In the genomic region with DNA sequence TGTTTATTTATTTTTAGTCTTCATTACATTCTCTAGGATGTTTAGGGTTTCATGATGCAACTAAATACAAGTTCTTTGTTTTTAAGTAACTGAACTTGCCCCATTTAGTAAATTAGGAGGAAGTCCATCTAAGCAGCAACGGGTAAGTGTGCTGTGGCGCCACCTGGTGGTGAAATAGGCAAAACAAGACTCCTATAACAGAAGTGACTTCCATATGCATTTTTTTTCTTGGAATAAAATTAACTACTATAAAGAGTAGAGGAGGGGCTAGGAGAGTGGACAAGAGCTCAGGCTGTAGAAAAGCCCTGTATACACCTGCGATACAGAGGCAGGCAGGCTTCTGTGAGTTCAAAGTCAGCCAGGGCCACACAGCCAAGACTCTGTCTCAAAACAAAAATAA, we compare ENCODE assay signal across 8 mouse cellular contexts. TPM values are rescaled to one million over a fixed set of nuclear protein-coding genes. Genes with fewer than 3 reads are reported as not detected.
DNase-seq lines count a peak whose midpoint lies in the region; ATAC-seq and TF ChIP-seq lines count a peak whose summit lies in the region.

No protein-coding gene starts in this region.

- H3K36me3 ChIP-seq in hindbrain, embryonic 10.5 days: no peaks in the 10 kb centered on the region
- H3K36me3 ChIP-seq in hindbrain, embryonic 16.5 days (ENCODE audit: control insufficient read depth, insufficient read depth, low read length): no peaks in the 10 kb centered on the region
- no peaks in the 10 kb centered on the region for H3K36me3 ChIP-seq in forebrain, embryonic 14.5 days (ENCODE audit: control insufficient read depth, insufficient read depth, low read length)
- H3K36me3 ChIP-seq in midbrain, embryonic 13.5 days: no peaks in the 10 kb centered on the region

- no peak overlapping the region for H3K9ac ChIP-seq in hindbrain, embryonic 16.5 days (ENCODE audit: low read depth, low read length)
- no peak overlapping the region for H3K9ac ChIP-seq in forebrain, embryonic 14.5 days (ENCODE audit: low read length)
- no peak overlapping the region for H3K9ac ChIP-seq in midbrain, embryonic 13.5 days (replicated peaks)

- peak; percentile 71; the same call in 1 of the 2 replicates for TF ChIP-seq CTCF in brain, embryonic 14.5 days (IDR thresholded peaks at IDR 0.05; ENCODE audit: borderline replicate concordance, extremely low read depth, insufficient read depth, insufficient read length)

- no peaks in the 10 kb centered on the region for H3K4me1 ChIP-seq in hindbrain, embryonic 10.5 days (replicated peaks)
- no peaks in the 10 kb centered on the region for H3K4me1 ChIP-seq in hindbrain, embryonic 16.5 days (ENCODE audit: control insufficient read depth, insufficient read depth, low read depth, low read length)
- H3K4me1 ChIP-seq in forebrain, embryonic 14.5 days (ENCODE audit: control insufficient read depth, insufficient read depth, low read length): no peaks in the 10 kb centered on the region
- H3K4me1 ChIP-seq in midbrain, embryonic 13.5 days (replicated peaks): no peaks in the 10 kb centered on the region

- no peak overlapping the region for H3K27ac ChIP-seq in hindbrain, embryonic 10.5 days
- H3K27ac ChIP-seq in hindbrain, embryonic 16.5 days (ENCODE audit: low read depth, low read length): no peak overlapping the region
- H3K27ac ChIP-seq in forebrain, embryonic 14.5 days (ENCODE audit: low read depth, low read length): no peak overlapping the region
- no peak overlapping the region for H3K27ac ChIP-seq in midbrain, embryonic 13.5 days

- TF ChIP-seq POLR2A in brain, embryonic 14.5 days (IDR thresholded peaks at IDR 0.05; ENCODE audit: borderline replicate concordance, extremely low read depth, insufficient read depth, insufficient read length, poor library complexity, severe bottlenecking): no peak

- intact Hi-C loops in left cerebral cortex, postnatal 14 days (cut with DNase I): loop anchor here (5.0 to 10.0 kb wide), 2 partner anchors 156 to 359 kb away; no protein-coding TSS in a partner anchor

- no peaks in the 10 kb centered on the region for H3K27me3 ChIP-seq in hindbrain, embryonic 10.5 days (ENCODE audit: insufficient read depth, poor library complexity, severe bottlenecking)
- no peaks in the 10 kb centered on the region for H3K27me3 ChIP-seq in hindbrain, embryonic 16.5 days (replicated peaks; ENCODE audit: control insufficient read depth, insufficient read depth, low read length)
- H3K27me3 ChIP-seq in forebrain, embryonic 14.5 days (replicated peaks; ENCODE audit: control insufficient read depth, insufficient read depth, low read length): no peaks in the 10 kb centered on the region
- H3K27me3 ChIP-seq in midbrain, embryonic 13.5 days: no peaks in the 10 kb centered on the region

- H3K4me3 ChIP-seq in hindbrain, embryonic 10.5 days: no peak overlapping the region
- no peak overlapping the region for H3K4me3 ChIP-seq in hindbrain, embryonic 16.5 days (ENCODE audit: low read length)
- H3K4me3 ChIP-seq in forebrain, embryonic 14.5 days (ENCODE audit: low read depth, low read length): no peak overlapping the region
- H3K4me3 ChIP-seq in midbrain, embryonic 13.5 days (replicated peaks): no peak overlapping the region

- H3K9me3 ChIP-seq in hindbrain, embryonic 10.5 days: 0 out of 2 replicates have a peak, but pooled peaks cover 5% of the 10 kb centered on the region
- H3K9me3 ChIP-seq in hindbrain, embryonic 16.5 days (ENCODE audit: control insufficient read depth, low read length): no peaks in the 10 kb centered on the region
- no peaks in the 10 kb centered on the region for H3K9me3 ChIP-seq in forebrain, embryonic 14.5 days (replicated peaks; ENCODE audit: control insufficient read depth, low read length)
- no peaks in the 10 kb centered on the region for H3K9me3 ChIP-seq in midbrain, embryonic 13.5 days

- DNase-seq in hindbrain, embryonic 10.5 days (ENCODE audit: low spot score): peak; percentile 74
- peak; percentile 84 for DNase-seq in brain, embryonic 14.5 days (ENCODE audit: low read depth)
- DNase-seq in forebrain, embryonic 14.5 days (ENCODE audit: low spot score): peak; percentile 74
- DNase-seq in induced T-regulatory cell, adult 2 months (ENCODE audit: low read depth): peak; percentile 84
- peak; percentile 78 to 84 for DNase-seq in left cerebral cortex, postnatal 14 days (ENCODE audit: low spot score in 2 of 2)
- DNase-seq in spleen, postnatal 10 days (ENCODE audit: low spot score in 2 of 2): peak; percentile 59 to 85

- WGBS in hindbrain, embryonic 10.5 days: 35% methylated on average over 3 of the region's 3 CpGs
- 24% methylated on average over 3 of the region's 3 CpGs for WGBS in hindbrain, embryonic 16.5 days
- WGBS in forebrain, embryonic 14.5 days: 25% methylated on average over 3 of the region's 3 CpGs
- 33% methylated on average over 3 of the region's 3 CpGs for WGBS in midbrain, embryonic 13.5 days

- no peak overlapping the region for H3K4me2 ChIP-seq in hindbrain, embryonic 16.5 days (ENCODE audit: low read length)
- no peak overlapping the region for H3K4me2 ChIP-seq in forebrain, embryonic 14.5 days (ENCODE audit: low read length)
- H3K4me2 ChIP-seq in midbrain, embryonic 13.5 days (replicated peaks): no peak overlapping the region

- ATAC-seq in hindbrain, embryonic 16.5 days: no peak
- ATAC-seq in forebrain, embryonic 14.5 days: peak; percentile 62
- ATAC-seq in midbrain, embryonic 13.5 days: 0 out of 2 replicates have a peak, but pooled peaks have one; percentile 43

RNA-seq across cellular contexts. Expression of a gene that starts 15.5 kb away (rescaled TPM):
- polyA plus RNA-seq in hindbrain, embryonic 10.5 days (2016; fragmentation: Nextera tagmentation; extraction: Ambion mirVana): 87.1 and 109 TPM in 2 replicates
- 91.0 and 97.8 TPM in 2 replicates for polyA plus RNA-seq in hindbrain, embryonic 16.5 days (2015; fragmentation: Nextera tagmentation; extraction: Ambion mirVana)
- 82.0 and 107 TPM in 2 replicates for polyA plus RNA-seq in brain, embryonic 14.5 days (2012; rRNA removed)
- polyA plus RNA-seq in forebrain, embryonic 14.5 days (2014; fragmentation: Nextera tagmentation; extraction: Ambion mirVana): 150 and 167 TPM in 2 replicates
- 10 to 100 TPM; 29.4 to 29.6 TPM for total RNA-seq in left cerebral cortex, postnatal 14 days (2021)
- polyA plus RNA-seq in midbrain, embryonic 13.5 days (2015; fragmentation: Nextera tagmentation; extraction: Ambion mirVana): 160 and 172 TPM in 2 replicates

RNA-seq across cellular contexts. Expression of a gene that starts 34.2 kb away (rescaled TPM):
- 466 and 470 TPM in 2 replicates for polyA plus RNA-seq in hindbrain, embryonic 10.5 days (2016; fragmentation: Nextera tagmentation; extraction: Ambion mirVana)
- 162 and 180 TPM in 2 replicates for polyA plus RNA-seq in hindbrain, embryonic 16.5 days (2015; fragmentation: Nextera tagmentation; extraction: Ambion mirVana)
- 279 and 342 TPM in 2 replicates for polyA plus RNA-seq in brain, embryonic 14.5 days (2012; rRNA removed)
- polyA plus RNA-seq in forebrain, embryonic 14.5 days (2014; fragmentation: Nextera tagmentation; extraction: Ambion mirVana): 284 and 334 TPM in 2 replicates
- 100 to 1,000 TPM; 400 to 403 TPM for total RNA-seq in left cerebral cortex, postnatal 14 days (2021)
- 293 and 372 TPM in 2 replicates for polyA plus RNA-seq in midbrain, embryonic 13.5 days (2015; fragmentation: Nextera tagmentation; extraction: Ambion mirVana)
